Mouse (Mus musculus): ENCODE measurements around the gene Ap2b1. TPM values are rescaled to one million over a fixed set of nuclear protein-coding genes. Genes with fewer than 3 reads are reported as not detected.
A peak's percentile ranks its signal among the peaks of the same experiment; 100 is the strongest.

Ap2b1 gene
- polyA plus RNA-seq, 1 experiment from 2014 or later, result 116 TPM

DNA sequence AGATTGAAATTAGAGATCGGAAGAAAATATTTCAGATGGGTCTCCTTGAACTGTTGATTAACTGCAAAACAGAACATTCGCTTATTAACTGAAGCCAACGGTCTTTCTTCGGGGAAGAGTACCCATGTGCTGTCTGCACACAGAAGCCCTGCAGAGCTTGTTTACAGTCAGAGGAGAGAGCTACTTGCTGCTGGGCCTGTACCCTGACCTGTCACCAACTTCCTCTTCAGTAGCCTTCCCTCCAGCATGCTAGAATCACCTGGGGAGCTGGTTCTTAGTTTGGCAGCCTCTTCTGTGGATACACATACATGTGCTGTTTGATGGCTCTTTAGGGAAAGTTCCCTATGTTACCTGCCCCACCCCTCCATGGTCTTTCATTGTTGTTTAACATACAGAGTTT, 13.2 kb upstream of the Ap2b1 start:
- H3K27ac ChIP-seq, result no peak overlapping the region
- H3K4me1 ChIP-seq (replicated peaks), result 0 out of 2 replicates have a peak, but pooled peaks cover 2% of the 10 kb centered on the region
- no peaks in the 10 kb centered on the region for H3K27me3 ChIP-seq
- no peak overlapping the region for H3K4me3 ChIP-seq (replicated peaks)
- H3K4me2 ChIP-seq (replicated peaks), result no peak overlapping the region
- H3K9ac ChIP-seq (replicated peaks), result no peak overlapping the region
- H3K36me3 ChIP-seq, result no peaks in the 10 kb centered on the region
- 95% methylated on average over 4 of the region's 4 CpGs for WGBS
- H3K9me3 ChIP-seq, result no peaks in the 10 kb centered on the region
- no peak for ATAC-seq

DNA sequence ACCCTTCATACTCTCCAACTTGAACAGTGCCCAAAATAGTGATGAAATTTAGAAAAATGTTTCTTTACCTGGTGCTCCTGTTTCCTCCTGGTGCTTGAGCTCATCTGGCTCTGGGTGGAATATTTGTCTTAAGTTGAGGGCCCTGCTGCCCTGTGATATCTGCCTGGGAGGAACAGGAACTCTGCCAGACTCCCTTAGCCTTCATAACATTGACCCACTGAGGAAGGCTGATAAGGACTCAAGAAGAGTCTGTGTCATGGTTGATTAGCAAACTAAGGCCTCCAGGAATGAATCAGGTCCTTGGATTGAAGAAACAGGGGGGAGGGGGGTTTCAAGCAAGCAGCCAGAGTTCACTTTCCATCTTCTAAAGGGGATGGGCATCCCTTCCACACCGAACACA, 12.3 kb upstream of the Ap2b1 start, which contains the start of gene Slfn14:
TSS of gene Slfn14 (minus strand) at position 161 of the 400 bp plus-strand sequence.
- no peak within 1 kb of the TSS for H3K4me3 ChIP-seq (replicated peaks)
- no peaks in the 10 kb centered on the region for H3K27me3 ChIP-seq
- H3K9ac ChIP-seq (replicated peaks), result no peak within 1 kb of the TSS
- H3K4me2 ChIP-seq (replicated peaks), result no peak within 1 kb of the TSS
- H3K36me3 ChIP-seq, result no peaks in the 10 kb centered on the region
- H3K27ac ChIP-seq, result no peak within 1 kb of the TSS
- WGBS, result 82% methylated on average over 1 of the region's 1 CpGs
- H3K4me1 ChIP-seq (replicated peaks), result peaks cover 7% of the 10 kb centered on the region; the same call in 1 of the 2 replicates
- H3K9me3 ChIP-seq, result no peaks in the 10 kb centered on the region
- ATAC-seq, result no peak

- ATAC-seq, result no peak
- no peak overlapping the region for H3K4me3 ChIP-seq (replicated peaks)
- 95% methylated on average over 5 of the region's 5 CpGs for WGBS
Measured at GRCm38 (mm10) chr11:83289036-83289435, 9.8 kb upstream of the Ap2b1 start.

DNA sequence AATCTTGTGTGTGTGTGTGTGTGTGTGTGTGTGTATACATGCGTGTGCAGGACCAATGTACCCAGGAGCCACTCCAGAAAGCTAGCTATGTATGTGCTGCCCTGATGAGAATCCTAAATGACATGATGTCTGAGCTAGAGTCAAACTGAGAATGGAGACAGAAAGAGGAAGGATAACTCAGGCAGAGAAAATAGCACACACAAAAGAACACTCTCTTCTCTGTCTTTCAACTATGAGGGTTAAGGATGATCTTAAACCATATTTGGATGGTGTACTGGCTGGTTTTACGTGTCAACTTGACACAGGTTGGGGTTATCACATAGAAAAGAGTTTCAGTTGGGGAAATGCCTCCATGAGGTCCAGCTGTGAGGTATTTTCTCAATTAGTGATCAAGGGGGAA, 9.2 kb upstream of the Ap2b1 start:
- ATAC-seq, result no peak

More at GRCm38 (mm10) chr11:83289036-83289435, 9.8 kb upstream of the Ap2b1 start:
- H3K27me3 ChIP-seq, result no peaks in the 10 kb centered on the region
- H3K9ac ChIP-seq (replicated peaks), result no peak overlapping the region
- no peaks in the 10 kb centered on the region for H3K36me3 ChIP-seq
- peaks cover 26% of the 10 kb centered on the region for H3K4me1 ChIP-seq (replicated peaks)
- no peak overlapping the region for H3K4me2 ChIP-seq (replicated peaks)
- H3K9me3 ChIP-seq, result no peaks in the 10 kb centered on the region
- no peak overlapping the region for H3K27ac ChIP-seq

DNA sequence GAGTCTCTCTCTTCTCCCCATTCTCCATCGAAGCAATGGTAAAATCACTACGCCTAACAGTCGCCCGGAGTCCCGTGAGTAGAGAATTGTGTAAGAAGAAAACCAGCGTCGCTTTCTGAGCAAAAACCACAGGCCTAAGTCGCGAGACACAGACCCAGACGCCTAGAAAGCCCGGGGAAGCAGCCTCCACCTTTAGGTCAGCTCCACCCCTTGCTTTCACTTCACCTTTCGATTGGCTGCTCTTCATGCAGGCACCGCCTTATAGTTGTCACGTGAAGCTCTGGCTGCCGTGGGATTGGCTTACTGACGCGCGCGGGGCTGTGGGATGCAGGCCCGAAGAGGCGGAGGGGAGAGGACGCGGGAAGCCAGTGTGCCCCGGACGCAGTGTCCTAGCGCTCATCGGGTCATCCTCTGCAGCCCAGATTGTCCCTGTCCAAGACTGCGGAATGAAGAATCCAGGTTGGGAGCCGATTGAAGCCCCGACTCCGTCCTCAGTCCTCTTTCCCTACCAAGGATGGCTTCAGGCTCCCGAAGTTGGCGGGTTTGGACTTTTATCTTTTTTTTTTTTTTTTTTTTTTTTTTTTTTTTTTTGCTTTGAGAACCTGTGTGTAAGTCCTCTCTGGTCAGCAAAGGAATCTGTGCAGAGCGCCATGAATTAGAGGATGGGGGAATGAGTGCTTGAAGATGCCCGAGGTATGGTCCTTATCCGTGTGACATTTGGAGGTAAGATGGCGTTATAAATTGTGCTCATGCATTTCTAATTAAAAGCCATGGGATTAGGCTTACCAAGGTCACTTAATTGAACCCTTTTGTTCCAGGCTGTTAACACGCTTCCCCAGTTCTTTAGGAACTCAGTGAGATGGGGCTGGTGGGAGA, 7.2 kb upstream of the Ap2b1 start:
- Histone ChIP-seq H3K4me1 (replicated peaks) (peaks cover 37% of the 10 kb centered on the region), H3K9me3 (no peaks in the 10 kb centered on the region), H3K4me3 (replicated peaks) (peak overlapping the region; percentile 69), H3K27me3 (no peaks in the 10 kb centered on the region), H3K9ac (replicated peaks) (peak overlapping the region; percentile 77), H3K27ac (peak overlapping the region; percentile 77), H3K36me3 (peaks cover 12% of the 10 kb centered on the region), H3K4me2 (replicated peaks) (peak overlapping the region; percentile 92)
- ATAC-seq, result peak; percentile 100
- WGBS, result under 1% methylated on average over 38 of the region's 38 CpGs

More for the DNA sequence above, 9.2 kb upstream of the Ap2b1 start:
- 88% methylated on average over 2 of the region's 2 CpGs for WGBS
- Histone ChIP-seq H3K9ac (replicated peaks) (no peak overlapping the region), H3K4me1 (replicated peaks) (peaks cover 29% of the 10 kb centered on the region), H3K9me3 (no peaks in the 10 kb centered on the region), H3K4me3 (replicated peaks) (no peak overlapping the region), H3K36me3 (no peaks in the 10 kb centered on the region), H3K27me3 (no peaks in the 10 kb centered on the region), H3K4me2 (replicated peaks) (no peak overlapping the region), H3K27ac (no peak overlapping the region)

GRCm38 (mm10) chr11:83292251-83292587, 6.6 kb upstream of the Ap2b1 start:
- Histone ChIP-seq H3K27me3 (no peaks in the 10 kb centered on the region), H3K4me1 (replicated peaks) (peaks cover 43% of the 10 kb centered on the region), H3K9me3 (no peaks in the 10 kb centered on the region), H3K4me2 (replicated peaks) (peak overlapping the region; percentile 92), H3K9ac (replicated peaks) (peak overlapping the region; percentile 77), H3K27ac (no peak overlapping the region; the same call in 1 of the 2 replicates), H3K4me3 (replicated peaks) (peak overlapping the region; percentile 69), H3K36me3 (peaks cover 14% of the 10 kb centered on the region)
- no peak for ATAC-seq
- WGBS, result 2% methylated on average over 5 of the region's 5 CpGs

GRCm38 (mm10) chr11:83293182-83293581, 5.6 kb upstream of the Ap2b1 start:
- Histone ChIP-seq H3K9me3 (no peaks in the 10 kb centered on the region), H3K4me3 (replicated peaks) (peak overlapping the region; percentile 69), H3K4me2 (replicated peaks) (peak overlapping the region; percentile 92), H3K27ac (no peak overlapping the region), H3K36me3 (peaks cover 14% of the 10 kb centered on the region), H3K27me3 (no peaks in the 10 kb centered on the region), H3K9ac (replicated peaks) (peak overlapping the region; percentile 77), H3K4me1 (replicated peaks) (peaks cover 52% of the 10 kb centered on the region)
- WGBS, result 100% methylated on average over 1 of the region's 1 CpGs
- ATAC-seq, result no peak

- Histone ChIP-seq H3K4me1 (replicated peaks) (peaks cover 54% of the 10 kb centered on the region), H3K36me3 (peaks cover 14% of the 10 kb centered on the region), H3K4me2 (replicated peaks) (no peak overlapping the region), H3K9ac (replicated peaks) (no peak overlapping the region), H3K4me3 (replicated peaks) (no peak overlapping the region), H3K9me3 (no peaks in the 10 kb centered on the region), H3K27me3 (no peaks in the 10 kb centered on the region), H3K27ac (no peak overlapping the region)
- 87% methylated on average over 2 of the region's 2 CpGs for WGBS
- no peak for ATAC-seq
Measured at GRCm38 (mm10) chr11:83294133-83294532, 4.7 kb upstream of the Ap2b1 start.

GRCm38 (mm10) chr11:83297816-83298215, 1.0 kb upstream of the Ap2b1 start:
- H3K9me3 ChIP-seq, result no peaks in the 10 kb centered on the region
- H3K4me2 ChIP-seq (replicated peaks), result peak overlapping the region; percentile 88
- no peaks in the 10 kb centered on the region for H3K27me3 ChIP-seq
- no peak overlapping the region for H3K27ac ChIP-seq
- H3K4me1 ChIP-seq (replicated peaks), result peaks cover 48% of the 10 kb centered on the region
- peaks cover 14% of the 10 kb centered on the region for H3K36me3 ChIP-seq
- peak overlapping the region; percentile 75 for H3K4me3 ChIP-seq (replicated peaks)
- ATAC-seq, result no peak
- peak overlapping the region; percentile 82 for H3K9ac ChIP-seq (replicated peaks)
- WGBS, result 80% methylated on average over 6 of the region's 6 CpGs

- Histone ChIP-seq H3K9ac (replicated peaks) (no peak overlapping the region), H3K9me3 (no peaks in the 10 kb centered on the region), H3K27me3 (no peaks in the 10 kb centered on the region), H3K4me1 (replicated peaks) (peaks cover 48% of the 10 kb centered on the region), H3K4me2 (replicated peaks) (peak overlapping the region; percentile 88; the same call in 1 of the 2 replicates), H3K27ac (no peak overlapping the region), H3K36me3 (peaks cover 14% of the 10 kb centered on the region), H3K4me3 (replicated peaks) (no peak overlapping the region)
- no peak for ATAC-seq
- WGBS, result 98% methylated on average over 9 of the region's 9 CpGs
Measured at GRCm38 (mm10) chr11:83299724-83300123, 900 bp downstream of the Ap2b1 start.

DNA sequence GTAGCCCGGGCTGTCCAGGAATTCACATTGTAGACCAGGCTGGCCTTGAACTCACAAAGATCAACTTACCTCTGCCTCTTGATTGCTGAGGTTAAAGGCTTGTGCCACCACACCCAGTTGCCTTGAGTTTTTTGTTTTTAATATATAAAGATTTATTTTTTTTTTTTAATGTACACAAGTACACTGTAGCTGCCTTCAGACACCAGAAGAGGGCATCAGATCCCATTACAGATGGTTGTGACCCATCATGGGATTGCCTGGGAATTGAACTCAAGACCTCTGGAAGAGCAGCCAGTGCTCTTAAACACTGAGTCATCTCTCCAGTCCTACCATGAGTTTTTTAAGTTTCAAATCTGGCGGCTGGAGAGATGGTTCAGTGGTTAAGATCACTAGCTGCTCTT, 2.6 kb downstream of the Ap2b1 start:
- Histone ChIP-seq H3K4me3 (replicated peaks) (no peak overlapping the region), H3K4me1 (replicated peaks) (peaks cover 58% of the 10 kb centered on the region), H3K27ac (no peak overlapping the region), H3K27me3 (no peaks in the 10 kb centered on the region), H3K9me3 (no peaks in the 10 kb centered on the region), H3K4me2 (replicated peaks) (no peak overlapping the region; the same call in 1 of the 2 replicates), H3K36me3 (peaks cover 4% of the 10 kb centered on the region), H3K9ac (replicated peaks) (no peak overlapping the region)
- no peak for ATAC-seq
- 63% methylated on average over 2 of the region's 2 CpGs for WGBS

GRCm38 (mm10) chr11:83302124-83302523, 3.3 kb downstream of the Ap2b1 start:
- Histone ChIP-seq H3K27ac (peak overlapping the region; percentile 96), H3K9ac (replicated peaks) (peak overlapping the region; percentile 95), H3K36me3 (no peaks in the 10 kb centered on the region), H3K4me1 (replicated peaks) (peaks cover 57% of the 10 kb centered on the region), H3K4me3 (replicated peaks) (peak overlapping the region; percentile 97), H3K27me3 (no peaks in the 10 kb centered on the region), H3K9me3 (no peaks in the 10 kb centered on the region), H3K4me2 (replicated peaks) (peak overlapping the region; percentile 80)
- ATAC-seq, result no peak
- WGBS, result 10% methylated on average over 10 of the region's 10 CpGs
